Mouse (Mus musculus) heart, adult 8-10 months (tissue): ENCODE results near the gene BC030867. TPM values are rescaled to one million over a fixed set of nuclear protein-coding genes. Genes with fewer than 3 reads are reported as not detected.
A peak's percentile ranks its signal among the peaks of the same experiment; 100 is the strongest.

ENCODE experiments used
- DNase-seq: peaks from one replicate; pipeline ENCODE4 v3.0.0; 2022; ENCODE audit warnings: low spot score
- total RNA-seq, 4 experiments: library from RNA; stranded (reverse); gene quantifications; 2 replicates each; pipeline ENCODE4 v1.2.4; 2022

Gene BC030867
- total RNA-seq, 4 experiments from 2014 or later: 0.12 to 0.23 (median 0.18) TPM

GRCm38 (mm10) chr11:102221243-102221953 is 27.3 kb upstream of the BC030867 start:
- no peak for DNase-seq

DNA sequence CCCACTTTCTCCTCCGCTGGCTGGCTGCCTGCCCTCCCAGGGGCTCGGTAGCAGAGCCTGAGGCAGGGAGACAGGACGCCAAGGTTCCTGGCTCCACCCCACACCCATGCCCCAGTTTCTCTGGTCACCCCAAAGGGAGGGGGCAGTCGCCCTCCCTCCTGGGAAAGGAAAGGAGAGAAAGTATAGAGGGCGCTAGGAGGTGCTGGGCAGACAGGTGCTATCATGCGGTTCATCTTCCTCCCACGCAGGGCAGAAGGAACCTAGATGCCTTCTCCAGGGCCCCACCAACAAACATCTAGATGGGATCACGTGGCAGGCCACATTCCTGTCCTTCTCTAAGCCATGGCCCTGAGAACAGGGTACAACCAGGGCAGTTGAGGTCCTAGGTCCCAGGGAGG is 26.7 kb upstream of the BC030867 start:
- DNase-seq: no peak

GRCm38 (mm10) chr11:102223166-102223565 is 25.5 kb upstream of the BC030867 start:
- DNase-seq: no peak

- no peak for DNase-seq
Measured at GRCm38 (mm10) chr11:102224686-102225085, 24.0 kb upstream of the BC030867 start.

DNA sequence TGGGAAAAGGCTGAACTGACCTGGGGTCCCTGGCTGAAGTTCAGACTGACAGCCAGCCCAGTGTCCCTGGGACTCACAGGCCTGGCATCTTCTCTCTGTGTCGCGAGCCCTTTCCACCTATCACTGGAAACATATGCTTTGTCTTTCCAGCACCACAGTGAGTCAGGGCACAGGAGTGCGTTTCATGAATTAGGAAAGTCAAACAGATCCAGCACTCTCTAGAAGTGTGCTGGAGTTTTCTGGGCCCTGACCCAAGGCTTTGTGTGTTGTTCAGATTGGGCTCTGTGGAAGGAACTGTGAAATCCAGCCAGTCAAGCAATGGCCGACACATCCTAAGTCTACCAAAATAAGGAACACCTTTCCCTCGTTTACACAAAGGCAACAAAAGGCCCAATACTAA is 23.5 kb upstream of the BC030867 start:
- DNase-seq: no peak

DNA sequence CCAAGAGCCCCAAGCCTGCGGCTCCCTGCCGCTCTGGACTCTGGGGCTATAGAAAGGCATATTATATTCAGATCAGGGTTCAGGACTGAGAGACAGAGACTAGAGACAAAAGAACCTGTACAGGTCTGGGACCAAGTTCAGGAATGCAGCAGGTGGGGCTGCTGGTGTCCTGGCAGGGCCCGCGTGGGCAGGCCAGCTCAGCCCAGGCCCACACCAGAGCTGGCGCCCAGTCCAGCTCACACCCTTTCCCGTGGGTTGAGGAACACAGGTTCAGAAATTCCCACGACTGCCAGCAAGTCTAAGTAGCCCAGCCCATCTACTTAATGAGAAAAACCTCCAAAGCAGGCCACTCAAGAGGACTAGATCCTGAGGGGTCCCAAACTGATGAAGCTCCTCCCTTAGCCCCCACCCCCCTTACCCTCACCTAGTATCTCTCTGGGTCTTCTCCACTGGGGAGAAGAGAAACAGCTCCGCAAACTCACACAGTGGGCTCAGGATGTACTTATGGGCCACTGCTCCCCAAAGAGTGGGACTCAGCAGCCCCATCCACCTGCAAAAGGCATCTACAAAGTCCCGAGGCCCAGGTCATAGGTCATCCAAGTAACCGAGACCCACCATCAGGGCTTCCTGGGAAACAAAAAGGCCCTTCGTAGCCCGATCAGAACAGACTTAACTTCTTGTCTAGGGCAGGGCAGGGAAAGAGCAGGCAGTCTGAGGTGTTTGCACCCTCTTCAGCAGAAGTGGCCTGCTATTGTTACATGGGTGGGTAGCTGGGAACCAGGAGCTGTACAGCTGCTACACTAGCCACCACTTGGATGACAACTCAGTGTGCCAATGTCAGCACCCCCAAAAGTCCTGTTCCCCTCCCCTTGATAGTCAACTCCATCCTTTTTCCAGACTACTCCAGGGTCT is 22.4 kb upstream of the BC030867 start:
- DNase-seq: no peak

DNA sequence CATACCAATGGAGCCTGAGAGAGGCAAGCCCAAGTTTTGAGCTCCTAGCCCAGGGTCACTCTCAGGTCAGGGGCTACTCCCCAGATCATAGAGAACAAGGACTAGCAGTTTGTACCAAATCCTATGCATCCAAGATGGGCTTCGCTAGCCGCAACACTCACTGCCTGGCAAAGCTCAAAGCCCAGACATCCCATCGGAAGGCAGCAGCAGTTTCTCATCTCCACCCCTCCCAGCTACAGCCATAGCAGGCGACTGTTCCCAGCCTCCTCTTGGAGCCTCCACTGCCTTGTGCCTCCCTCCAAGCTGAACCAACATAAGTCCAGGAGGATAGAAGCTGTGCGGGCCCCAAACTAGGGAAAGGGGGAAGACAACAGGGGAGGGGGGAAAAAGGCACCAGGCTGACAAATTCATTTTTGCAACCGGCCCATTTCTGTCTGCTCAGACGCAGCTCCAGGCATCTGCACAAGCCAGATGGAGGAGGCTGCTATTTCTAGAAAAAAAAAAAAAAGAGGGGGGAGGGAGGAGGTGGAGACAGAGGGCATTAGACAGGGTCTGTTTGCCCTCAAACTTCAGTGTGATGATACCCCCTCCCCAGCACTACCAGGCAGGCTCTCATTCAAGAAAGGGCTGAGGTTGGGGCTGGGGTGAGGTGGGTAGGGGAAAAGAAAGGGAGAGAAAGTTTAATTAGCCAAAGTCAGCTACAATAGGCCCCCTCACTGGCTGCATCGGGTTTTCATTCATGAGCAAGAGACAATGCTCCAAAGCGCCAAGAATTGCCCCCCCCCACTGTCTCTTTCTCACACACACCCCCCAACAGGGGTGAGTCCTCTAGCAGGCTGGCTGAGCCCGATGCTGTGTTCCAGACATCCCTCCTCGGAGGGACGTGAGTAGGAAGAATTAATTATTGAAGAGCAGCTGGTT is 21.2 kb upstream of the BC030867 start:
- no peak for DNase-seq

DNA sequence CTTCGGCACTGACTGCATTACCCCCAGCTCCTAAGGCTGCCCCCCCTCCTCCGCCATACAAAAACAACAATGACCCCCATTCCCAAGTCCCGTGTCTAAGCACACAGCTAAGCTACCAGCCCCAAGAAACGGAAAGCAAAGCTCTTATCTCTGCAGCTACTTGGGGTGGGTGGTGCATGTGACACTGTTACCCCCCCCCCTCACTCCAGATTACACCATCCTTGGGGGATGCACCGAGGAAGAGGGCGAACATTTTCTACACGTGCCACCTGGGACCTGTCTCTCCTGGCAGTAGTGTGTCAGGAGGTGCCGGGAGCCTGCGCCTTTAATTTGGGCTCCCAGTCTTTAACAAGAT is 20.5 kb upstream of the BC030867 start:
- DNase-seq: no peak

DNA sequence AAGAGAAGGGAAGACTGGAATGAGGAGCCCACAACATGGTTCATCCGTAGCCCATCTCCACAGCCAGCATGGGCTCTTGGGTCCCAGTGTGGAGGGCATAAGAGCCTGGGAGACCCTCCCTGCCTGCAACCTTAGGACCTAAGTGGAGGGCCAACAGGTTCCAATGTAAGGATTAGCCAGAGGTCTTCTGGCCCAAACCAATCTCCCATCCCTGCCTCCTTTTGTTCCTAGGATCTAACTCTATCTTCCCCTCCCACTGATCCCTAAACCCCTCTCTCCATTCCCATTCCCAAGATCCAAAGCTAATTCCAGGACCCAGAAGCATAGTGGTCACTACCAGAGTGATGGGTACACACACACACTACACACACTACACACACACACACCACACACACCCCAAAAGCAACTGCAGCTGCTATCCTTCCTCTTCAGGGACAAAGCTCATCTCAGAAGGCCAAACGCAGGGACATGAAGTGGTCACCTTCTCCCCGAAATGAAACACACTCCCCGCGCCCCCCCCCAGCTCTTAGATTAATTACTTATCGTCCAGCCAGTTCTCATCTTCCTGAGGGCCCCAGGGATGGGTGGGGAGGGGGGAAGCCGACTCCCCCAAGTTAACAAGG is 19.9 kb upstream of the BC030867 start:
- no peak for DNase-seq

- DNase-seq: no peak
Measured at GRCm38 (mm10) chr11:102229331-102229953, 19.2 kb upstream of the BC030867 start.

DNA sequence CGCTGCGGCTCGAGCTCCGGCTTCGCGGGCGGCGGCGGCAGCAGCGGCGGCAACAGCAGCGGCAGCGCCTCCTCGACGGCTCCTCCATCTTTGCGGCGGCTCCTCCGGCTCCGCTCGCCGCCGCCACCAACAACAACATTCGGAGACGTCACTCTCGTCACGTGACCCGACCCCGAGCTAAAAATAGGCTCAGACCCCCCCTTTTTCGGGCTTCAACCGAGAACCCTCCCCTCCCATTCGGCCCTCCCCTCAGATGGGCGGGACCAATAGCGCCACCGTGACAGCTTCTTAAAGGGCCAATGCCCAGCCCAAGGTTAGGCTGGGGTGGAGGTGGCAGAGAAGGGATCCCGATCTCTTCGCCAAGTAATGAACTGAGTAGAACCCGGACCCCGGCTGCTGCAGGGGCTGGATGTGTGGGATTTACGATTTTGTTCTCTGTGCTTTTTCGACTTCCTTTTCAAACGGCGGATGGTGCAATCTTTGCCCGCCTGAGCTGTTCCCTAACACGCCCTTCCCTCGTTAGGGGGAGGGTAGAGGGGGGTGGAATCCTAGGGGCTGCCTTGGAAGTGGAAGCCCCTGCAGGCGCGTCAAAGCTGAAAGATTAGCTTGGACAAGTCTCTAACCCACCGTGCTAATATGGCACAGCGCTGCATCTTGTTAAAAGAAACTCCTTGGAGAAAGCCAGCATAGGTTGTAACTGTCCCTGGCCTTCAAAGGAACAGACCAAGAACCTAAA is 18.5 kb upstream of the BC030867 start, which contains the start of gene Hdac5:
Gene Hdac5 (minus strand): TSS at position 161 of the 736 bp plus-strand sequence.
- DNase-seq: peak; percentile 99

DNA sequence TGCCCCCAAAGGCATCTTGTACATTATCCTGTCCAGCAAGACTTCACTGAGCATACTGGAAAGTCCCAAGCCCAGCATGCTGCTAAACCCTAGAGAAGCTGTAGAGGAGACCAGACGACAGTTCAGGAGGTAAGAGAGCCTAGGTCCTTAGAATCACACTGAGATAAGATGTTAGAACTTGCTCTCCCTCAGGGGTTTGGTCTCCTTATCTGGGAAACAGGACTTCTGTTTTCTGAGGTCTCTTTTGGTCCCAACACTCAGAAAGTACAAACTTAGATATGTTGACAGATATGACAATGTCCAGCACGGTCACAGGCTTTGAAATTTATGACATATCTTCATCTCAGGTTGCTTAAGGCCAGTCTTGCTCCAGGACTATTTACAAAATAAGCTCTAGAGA is 12.7 kb upstream of the BC030867 start:
- no peak for DNase-seq

DNA sequence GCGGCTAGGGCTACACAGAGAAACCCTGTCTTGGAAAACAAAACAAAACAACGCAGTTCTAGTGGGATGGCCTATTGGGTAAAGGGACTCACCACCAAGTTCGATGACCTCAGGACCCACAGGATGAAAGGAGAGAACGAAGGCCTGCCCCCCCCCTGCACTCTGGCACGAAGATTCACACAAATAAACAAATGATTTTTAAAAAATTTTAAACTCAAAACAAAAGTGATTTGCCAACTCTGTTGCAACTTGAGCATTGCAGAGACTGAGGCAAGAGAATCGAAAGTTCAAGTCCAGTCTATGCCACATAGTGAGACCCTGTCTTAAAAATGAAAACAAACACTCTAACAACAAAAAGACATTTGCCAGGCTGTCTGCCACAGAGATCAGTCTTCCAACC is 8.0 kb upstream of the BC030867 start:
- DNase-seq: no peak

DNA sequence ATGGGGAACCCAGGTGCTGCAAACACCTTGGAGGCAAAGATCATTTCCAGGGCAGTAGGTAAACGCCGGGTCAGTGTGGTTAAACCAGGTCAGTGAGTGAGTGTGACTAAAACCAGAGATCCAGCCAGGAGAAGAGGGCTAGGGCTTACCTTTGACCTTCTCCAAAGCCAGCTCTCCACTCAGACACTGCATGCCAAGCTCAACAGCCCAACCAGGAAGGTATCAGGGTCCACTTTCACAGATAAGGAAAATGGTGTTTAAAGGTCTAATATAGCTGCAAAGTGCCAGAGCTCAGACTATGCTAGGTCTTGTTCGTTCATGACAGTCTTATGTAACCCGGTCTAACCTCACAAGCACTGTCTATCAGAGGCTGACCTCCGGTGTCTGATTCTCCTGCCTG is 7.4 kb upstream of the BC030867 start:
- DNase-seq: no peak

DNA sequence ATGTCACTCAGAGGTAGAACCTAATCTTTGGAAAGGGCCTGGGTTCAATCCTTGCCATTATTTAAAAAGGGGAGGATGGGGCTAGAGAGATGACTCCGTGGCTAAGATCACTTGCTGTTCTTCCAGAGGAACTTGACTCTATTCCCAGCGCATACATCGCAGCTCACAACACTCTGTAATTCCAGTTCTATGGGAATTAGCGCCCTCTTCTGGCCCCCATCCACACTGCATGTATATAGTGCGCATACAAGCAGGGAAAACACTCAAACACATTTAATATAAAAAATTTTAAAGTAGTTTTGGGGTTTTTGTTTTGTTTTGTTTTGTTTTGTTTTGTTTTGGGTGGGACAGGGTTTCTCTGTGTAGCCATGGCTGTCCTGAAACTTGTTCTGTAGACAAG is 6.8 kb upstream of the BC030867 start:
- no peak for DNase-seq

DNA sequence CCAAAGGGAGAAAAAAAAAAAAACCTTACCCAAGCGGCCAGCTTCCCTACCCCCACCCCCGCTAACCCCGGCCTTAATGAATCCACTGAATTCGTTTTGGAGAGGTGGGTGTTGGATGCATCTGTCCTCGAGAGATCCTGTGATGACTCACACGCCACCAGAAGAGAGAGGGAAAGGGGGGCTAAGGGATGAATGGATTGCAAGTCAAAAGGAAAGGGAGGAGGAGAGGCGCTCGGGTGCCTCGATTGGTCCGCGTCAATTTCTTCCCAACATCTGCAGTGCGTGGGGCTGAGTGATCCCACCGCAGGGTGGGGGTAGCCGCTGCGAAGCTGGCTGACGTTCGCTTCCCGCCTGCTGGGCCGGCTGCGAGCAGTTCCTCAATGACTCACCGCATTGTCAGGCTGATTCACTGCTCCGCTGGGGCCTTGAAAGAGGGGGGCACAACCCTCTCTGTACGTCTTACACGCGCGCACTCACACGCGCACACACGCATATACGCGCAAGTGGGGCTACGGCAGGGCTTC is 3.7 kb upstream of the BC030867 start:
- DNase-seq: peak; percentile 55

DNA sequence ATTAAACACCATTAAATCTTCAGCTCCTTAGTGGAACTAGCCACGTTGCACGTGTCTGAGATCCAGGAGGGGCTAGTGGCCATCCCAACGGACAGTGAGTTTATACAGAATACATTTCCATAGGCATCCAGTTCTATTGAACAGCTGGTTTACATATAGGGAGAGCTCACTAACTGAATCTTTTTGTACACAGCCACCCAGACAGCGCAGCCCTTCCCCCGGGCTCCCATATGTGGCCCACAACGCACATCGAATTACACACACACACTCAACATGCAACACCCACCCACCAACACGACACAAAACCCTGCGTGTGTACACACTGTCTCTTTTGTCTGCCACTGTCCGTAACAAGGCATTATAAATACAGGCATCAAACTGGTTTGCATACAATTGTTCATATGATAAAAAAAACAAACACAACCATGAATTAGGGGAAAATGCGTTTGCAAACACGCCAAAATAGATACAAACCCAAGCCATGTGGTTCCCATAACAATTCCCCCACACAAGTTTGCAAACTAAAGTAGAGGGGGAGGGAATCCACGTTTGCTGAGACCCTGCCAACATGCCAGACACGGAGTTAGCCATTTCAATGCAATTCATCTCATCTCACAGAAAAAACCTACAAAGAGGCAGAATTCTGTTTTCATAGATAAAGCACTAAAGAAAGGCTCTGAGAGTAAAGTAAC is 3.0 kb upstream of the BC030867 start:
- DNase-seq: no peak

DNA sequence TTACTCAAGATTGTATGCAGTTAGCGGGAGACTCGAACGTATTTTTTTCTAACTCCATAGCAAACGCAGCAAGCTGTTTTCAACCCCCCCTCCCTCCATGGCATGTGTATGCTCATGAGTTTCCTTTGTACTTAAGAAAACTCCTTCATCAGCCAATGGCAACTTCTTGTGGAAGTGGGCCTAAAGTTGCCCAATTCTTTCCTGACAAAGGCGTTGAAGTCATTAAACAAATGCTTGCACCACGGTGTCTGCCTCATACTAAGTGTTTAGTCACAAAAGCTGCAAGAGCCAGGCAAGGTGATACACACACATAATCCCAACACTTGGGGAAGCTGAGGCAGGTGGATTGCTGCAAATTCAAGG is 2.4 kb upstream of the BC030867 start:
- DNase-seq: no peak

DNA sequence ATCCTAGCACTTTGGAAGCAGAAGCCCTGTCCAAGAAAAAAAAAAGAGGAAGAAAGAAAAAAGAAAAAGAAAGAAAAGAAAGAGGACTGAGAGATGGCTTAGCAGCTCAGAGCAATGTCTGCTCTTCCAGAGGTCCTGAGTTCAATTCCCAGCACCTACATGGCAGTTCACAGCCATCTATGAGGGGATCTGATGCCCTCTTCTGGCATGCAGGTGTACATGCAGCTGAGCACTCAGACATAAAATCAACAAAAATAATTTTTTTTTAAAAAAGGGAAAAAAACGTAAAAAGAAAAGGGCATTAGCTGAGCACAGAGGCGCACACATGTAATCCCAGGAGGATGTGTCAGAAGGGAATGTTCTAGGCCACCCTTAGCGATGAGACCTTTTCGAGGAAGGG is 1.8 kb upstream of the BC030867 start:
- no peak for DNase-seq
